Mouse (Mus musculus) liver, embryonic 14.5 days (tissue): ENCODE measurements around the gene Rbms2. TPM values are rescaled to one million over a fixed set of nuclear protein-coding genes. Genes with fewer than 3 reads are reported as not detected.
A peak's percentile ranks its signal among the peaks of the same experiment; 100 is the strongest.

Experiments used
- ATAC-seq: fragments of 200-750 bp; cut with Nextera tagmentation; 2 replicates; pipeline ENCODE4 v1.8.0; 2017; ENCODE audit warnings: moderate number of reproducible peaks, mild to moderate bottlenecking, moderate library complexity; ENCODE audit not compliant: insufficient read depth
- DNase-seq, 3 experiments: peaks; one replicate each; pipeline ENCODE4 v3.0.0-alpha.2; 2012 to 2013; ENCODE audit warnings: low read depth in 3 of 3, low spot score in 3 of 3
- H3K27ac ChIP-seq: fragments of 300-500 bp; sonication (generic); 2 replicates; pipeline ENCODE4 v1.5.1; 2014; ENCODE audit warnings: moderate library complexity, mild to moderate bottlenecking, control low read depth, inconsistent platforms
- H3K27me3 ChIP-seq: fragments of 300-500 bp; sonication (generic); 2 replicates; pipeline ENCODE4 v1.6.1; 2014; ENCODE audit warnings: mild to moderate bottlenecking, low read length, moderate library complexity; ENCODE audit not compliant: control insufficient read depth, insufficient read depth
- H3K36me3 ChIP-seq: fragments of 300-500 bp; sonication (generic); replicated peaks from 2 replicates; pipeline ENCODE4 v1.6.1; 2014; ENCODE audit warnings: low read depth; ENCODE audit not compliant: control insufficient read depth, insufficient read depth
- H3K4me1 ChIP-seq, 2 experiments: fragments of 200-500 bp in 1 of 2; fragments of 300-500 bp in 1 of 2; sonication (generic) in 1 of 2; replicated peaks; 2 replicates each; pipeline ENCODE4 v1.6.1; 2012 to 2014; ENCODE audit warnings: antibody characterized with exemption in 1 of 2, inconsistent platforms in 1 of 2, low read length in 1 of 2; ENCODE audit not compliant: control insufficient read depth in 2 of 2, insufficient read depth in 2 of 2
- H3K4me2 ChIP-seq: fragments of 300-500 bp; sonication (generic); 2 replicates; pipeline ENCODE4 v1.6.1; 2014; ENCODE audit warnings: low read depth, mild to moderate bottlenecking, control low read depth, moderate library complexity
- H3K4me3 ChIP-seq, 2 experiments: fragments of 200-500 bp in 1 of 2; fragments of 300-500 bp in 1 of 2; sonication (generic) in 1 of 2; 2 replicates each; pipeline ENCODE4 v1.5.1; 2012 to 2014; ENCODE audit warnings: low read depth in 2 of 2, low read length in 2 of 2, mild to moderate bottlenecking in 2 of 2, control low read depth in 1 of 2, inconsistent platforms in 1 of 2, moderate library complexity in 1 of 2; ENCODE audit not compliant: insufficient read depth in 1 of 2
- H3K9ac ChIP-seq: fragments of 300-500 bp; sonication (generic); replicated peaks from 2 replicates; pipeline ENCODE4 v1.6.1; 2014; ENCODE audit warnings: mild to moderate bottlenecking, control low read depth, moderate library complexity
- H3K9me3 ChIP-seq: fragments of 300-500 bp; sonication (generic); 2 replicates; pipeline ENCODE4 v1.6.1; 2016; ENCODE audit warnings: low read length, mixed read lengths; ENCODE audit not compliant: control insufficient read depth
- CTCF ChIP-seq: IDR thresholded peaks from 2 replicates; pipeline ENCODE4 v1.5.1; 2016; ENCODE audit warnings: antibody characterized with exemption, low read depth, control low read depth
- EP300 ChIP-seq: IDR thresholded peaks from 2 replicates; pipeline ENCODE4 v1.6.1; 2016; ENCODE audit warnings: antibody characterized with exemption, low read depth
- WGBS: fragments of 180-500 bp; shearing (Covaris S2); extraction: QIAGEN DNeasy Blood & Tissue Kit; methylation state at CpG from one replicate; pipeline ENCODE4 v1.1.7; 2014; ENCODE audit not compliant: insufficient replicate concordance; 5-methylcytosine and 5-hydroxymethylcytosine counted together
- polyA plus RNA-seq, 2 experiments: library from polyadenylated mRNA; depleted of rRNA in 1 of 2; stranded (reverse) in 1 of 2; unstranded in 1 of 2; fragments of >200 nt; fragmentation: Nextera tagmentation in 1 of 2; extraction: Ambion mirVana in 1 of 2; gene quantifications; 2 replicates each; pipeline versions ENCODE4 v1.2.1 to v1.2.3; 2012 to 2014

Rbms2 gene
- polyA plus RNA-seq, 2 experiments: 4.5 to 9.5 TPM

DNA sequence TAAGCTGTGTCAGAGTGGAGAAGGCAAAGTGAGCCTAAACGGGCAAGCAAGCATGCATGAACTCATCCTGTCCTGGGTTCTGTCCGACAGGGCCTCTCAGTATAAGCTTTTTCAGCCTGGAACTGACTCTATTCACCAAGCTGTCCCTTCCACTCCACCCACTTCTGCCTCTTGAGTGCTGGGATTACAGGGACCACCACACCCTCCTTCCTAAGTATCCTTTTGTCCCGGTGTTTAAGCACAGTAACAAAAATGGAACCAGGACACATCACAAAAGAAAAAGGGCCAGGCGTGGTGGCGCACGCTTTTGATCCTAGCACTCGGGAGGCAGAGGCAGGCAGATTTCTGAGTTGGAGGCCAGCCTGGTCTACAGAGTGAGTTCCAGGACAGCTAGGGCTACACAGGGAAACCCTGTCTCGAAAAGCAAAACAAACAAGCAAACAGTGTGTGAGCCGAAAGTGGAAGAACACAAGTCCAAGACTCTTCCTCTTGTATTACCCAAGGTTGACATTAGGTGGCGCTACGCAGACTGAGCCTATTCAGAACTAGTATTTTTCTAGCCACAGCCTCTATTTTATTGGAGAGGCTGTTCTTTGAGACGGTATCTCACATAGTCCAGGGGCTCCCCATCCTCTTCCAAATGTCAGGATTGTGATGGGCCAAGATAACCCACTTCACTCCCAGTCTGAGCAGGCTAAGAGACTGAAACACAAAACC is 39.7 kb downstream of the Rbms2 start:
- no peak overlapping the region for H3K9ac ChIP-seq
- no peak for TF ChIP-seq EP300
- peak; percentile 82 for TF ChIP-seq CTCF
- H3K4me3 ChIP-seq: no peak overlapping the region
- DNase-seq (peak; percentile 44 to 58 (median 55)), ATAC-seq (no peak)
- no peaks in the 10 kb centered on the region; the same call in 1 of the 2 replicates for H3K36me3 ChIP-seq
- H3K9me3 ChIP-seq: no peaks in the 10 kb centered on the region
- 51% methylated on average over 12 of the region's 12 CpGs for WGBS
- no peaks in the 10 kb centered on the region for H3K4me1 ChIP-seq
- no peaks in the 10 kb centered on the region for H3K27me3 ChIP-seq
- no peak overlapping the region for H3K27ac ChIP-seq
- no peak overlapping the region for H3K4me2 ChIP-seq

DNA sequence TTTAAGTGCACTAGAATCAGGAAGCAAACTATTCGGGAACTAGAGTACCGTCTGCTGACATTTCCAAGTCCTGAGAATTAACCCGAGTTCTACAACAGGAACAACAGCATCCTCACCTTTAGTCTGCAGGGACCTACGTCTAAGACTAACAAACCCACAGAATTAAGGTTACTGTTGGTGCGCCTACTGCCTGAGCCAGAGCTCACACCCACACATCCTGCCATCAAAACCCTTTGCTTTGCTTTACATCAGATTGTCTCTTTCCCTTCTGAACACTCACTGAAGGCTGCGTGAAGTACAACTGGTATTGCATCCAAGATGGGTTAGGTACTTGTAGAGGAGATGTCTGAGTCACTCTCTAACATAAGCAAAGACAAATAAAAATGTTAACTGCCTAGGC is 44.7 kb downstream of the Rbms2 start:
- DNase-seq (no peak), ATAC-seq (no peak)
- TF ChIP-seq CTCF: no peak
- no peak for TF ChIP-seq EP300
- Histone ChIP-seq H3K27ac (no peak overlapping the region), H3K36me3 (no peaks in the 10 kb centered on the region; the same call in 1 of the 2 replicates), H3K9ac (no peak overlapping the region), H3K27me3 (no peaks in the 10 kb centered on the region), H3K9me3 (no peaks in the 10 kb centered on the region), H3K4me3 (no peak overlapping the region), H3K4me2 (no peak overlapping the region), H3K4me1 (no peaks in the 10 kb centered on the region)
- WGBS: 71% methylated on average over 6 of the region's 6 CpGs

GRCm38 (mm10) chr10:128133650-128134332 is 46.3 kb downstream of the Rbms2 start:
- no peak for ATAC-seq
- no peak overlapping the region for H3K4me3 ChIP-seq
- no peak overlapping the region for H3K27ac ChIP-seq
- no peak overlapping the region for H3K9ac ChIP-seq
- WGBS: 67% methylated on average over 13 of the region's 13 CpGs
- no peaks in the 10 kb centered on the region for H3K27me3 ChIP-seq
- no peak for DNase-seq
- H3K9me3 ChIP-seq: no peaks in the 10 kb centered on the region
- H3K4me1 ChIP-seq: no peaks in the 10 kb centered on the region
- H3K36me3 ChIP-seq: peaks cover 6% of the 10 kb centered on the region
- TF ChIP-seq CTCF: no peak
- no peak overlapping the region for H3K4me2 ChIP-seq

GRCm38 (mm10) chr10:128131812-128132211 is 48.3 kb downstream of the Rbms2 start:
- H3K36me3 ChIP-seq: peaks cover 15% of the 10 kb centered on the region
- H3K27ac ChIP-seq: no peak overlapping the region
- H3K27me3 ChIP-seq: no peaks in the 10 kb centered on the region
- H3K9me3 ChIP-seq: no peaks in the 10 kb centered on the region
- DNase-seq: no peak
- H3K4me1 ChIP-seq: no peaks in the 10 kb centered on the region
- TF ChIP-seq CTCF: no peak
- no peak for TF ChIP-seq EP300
- H3K4me2 ChIP-seq: no peak overlapping the region
- H3K4me3 ChIP-seq: no peak overlapping the region
- ATAC-seq: no peak
- no peak overlapping the region for H3K9ac ChIP-seq

- H3K27me3 ChIP-seq: no peaks in the 10 kb centered on the region
- H3K4me2 ChIP-seq: no peak overlapping the region
- no peak overlapping the region for H3K4me3 ChIP-seq
- no peaks in the 10 kb centered on the region for H3K9me3 ChIP-seq
- H3K27ac ChIP-seq: no peak overlapping the region
- 54% methylated on average over 3 of the region's 3 CpGs for WGBS
- no peaks in the 10 kb centered on the region for H3K4me1 ChIP-seq
- H3K9ac ChIP-seq: no peak overlapping the region
- peaks cover 20% of the 10 kb centered on the region for H3K36me3 ChIP-seq
- no peak for TF ChIP-seq CTCF
- TF ChIP-seq EP300: no peak
- ATAC-seq (no peak), DNase-seq (peak in 1 of 3 experiments; percentile 10)
Measured at GRCm38 (mm10) chr10:128131297-128131696, 48.8 kb downstream of the Rbms2 start.
